Mouse (Mus musculus): ENCODE results near the gene Sema5a.

GRCm38 (mm10) chr15:32597189-32597588 lies 352.6 kb downstream of the Sema5a start:
- TF ChIP-seq CTCF (IDR thresholded peaks at IDR 0.05; ENCODE audit: insufficient read depth, low read length), result no peak
- no peak for TF ChIP-seq POLR2A (IDR thresholded peaks at IDR 0.05; ENCODE audit: borderline replicate concordance, extremely low read depth, low read depth, low read length)
